Mouse (Mus musculus): ENCODE results near the gene Sh2d7.

GRCm38 (mm10) chr9:54587863-54588262 lies 49.1 kb downstream of the Sh2d7 start:
- TF ChIP-seq TAL1 (IDR thresholded peaks at IDR 0.05; ENCODE audit: low read length) (no peak), GATA1 (IDR thresholded peaks at IDR 0.05; ENCODE audit: low read length) (no peak)

All from erythroblast, embryonic 14.5 days (primary cell).